Mouse (Mus musculus): ENCODE data around the gene Eno4. TPM values are rescaled to one million over a fixed set of nuclear protein-coding genes. Genes with fewer than 3 reads are reported as not detected.
A peak's percentile ranks its signal among the peaks of the same experiment; 100 is the strongest.
"Not testable (repeated sequence)": the region's sequence is repeated elsewhere in the genome, so short reads cannot be mapped to it uniquely, and the experiment has no call there.

Eno4 gene
- not detected in 2 replicates for polyA plus RNA-seq (2015; fragmentation: Nextera tagmentation; extraction: Ambion mirVana)

DNA sequence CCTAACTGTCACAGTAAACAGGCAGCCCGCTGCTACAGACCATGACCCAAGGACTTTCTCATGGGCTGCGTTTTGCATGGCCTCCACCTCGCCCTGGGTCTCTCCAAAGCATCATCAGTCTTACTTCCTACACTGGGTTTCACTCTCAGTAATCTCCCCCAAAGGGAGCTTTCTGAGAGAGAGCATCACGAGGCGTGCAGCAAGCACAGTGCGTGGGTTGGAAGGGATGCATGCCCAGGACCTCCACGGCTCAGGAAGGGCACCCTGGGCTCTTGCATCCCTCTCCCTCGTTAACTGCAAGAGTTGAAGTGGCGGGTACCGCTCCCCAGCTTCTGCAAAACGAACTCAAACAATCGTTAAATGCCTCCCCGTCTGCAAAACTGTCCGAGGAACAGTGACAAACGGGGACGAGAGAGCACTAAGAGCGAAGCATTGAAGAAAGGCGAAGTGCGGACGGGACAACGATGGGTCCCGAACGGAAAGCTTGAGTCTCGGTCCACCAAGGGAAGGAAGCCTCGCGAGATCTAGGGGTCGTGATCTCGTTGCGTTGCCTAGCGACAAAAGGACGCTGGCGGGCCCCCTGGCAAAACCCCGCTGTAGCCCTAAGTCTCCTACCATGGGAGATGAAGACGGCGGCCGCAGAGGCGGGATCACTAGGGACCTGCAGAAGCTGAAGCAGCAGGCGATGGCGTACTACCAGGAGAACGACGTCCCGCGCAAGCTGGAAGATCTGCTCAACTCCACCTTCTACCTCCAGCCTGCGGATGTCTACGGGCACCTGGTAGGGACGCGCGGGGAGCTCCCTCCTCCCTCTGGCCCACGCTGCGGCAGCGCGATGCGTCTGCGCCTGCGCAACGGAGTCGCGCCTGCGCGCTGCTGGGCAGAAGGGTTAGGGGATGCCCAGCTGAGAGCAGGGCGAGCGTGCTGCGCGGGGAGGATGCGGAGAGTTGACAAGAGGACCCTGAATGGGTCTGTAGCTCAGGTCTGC is at the start of gene Eno4, which contains the start of gene Hspa12a:
TSS of gene Eno4 (plus strand) at position 585 of the 988 bp plus-strand sequence.
TSS of gene Hspa12a (minus strand) at position 814 of the 988 bp plus-strand sequence.
- Histone ChIP-seq H3K27me3 (peaks cover 7% of the 10 kb centered on the region; the same call in 1 of the 2 replicates), H3K4me1 (replicated peaks) (peaks cover 9% of the 10 kb centered on the region; the same call in 1 of the 2 replicates), H3K27ac (replicated peaks) (no peak within 1 kb of the TSS), H3K4me3 (replicated peaks) (peak within 1 kb of the TSS; percentile 60), H3K9ac (no peak within 1 kb of the TSS), H3K4me2 (peak within 1 kb of the TSS; percentile 78), H3K36me3 (replicated peaks) (no peaks in the 10 kb centered on the region), H3K9me3 (replicated peaks) (no peaks in the 10 kb centered on the region)
- ATAC-seq (ENCODE audit: insufficient read depth) = peak; percentile 87
- under 1% methylated on average over 65 of the region's 65 CpGs for WGBS (ENCODE audit: insufficient replicate concordance)

DNA sequence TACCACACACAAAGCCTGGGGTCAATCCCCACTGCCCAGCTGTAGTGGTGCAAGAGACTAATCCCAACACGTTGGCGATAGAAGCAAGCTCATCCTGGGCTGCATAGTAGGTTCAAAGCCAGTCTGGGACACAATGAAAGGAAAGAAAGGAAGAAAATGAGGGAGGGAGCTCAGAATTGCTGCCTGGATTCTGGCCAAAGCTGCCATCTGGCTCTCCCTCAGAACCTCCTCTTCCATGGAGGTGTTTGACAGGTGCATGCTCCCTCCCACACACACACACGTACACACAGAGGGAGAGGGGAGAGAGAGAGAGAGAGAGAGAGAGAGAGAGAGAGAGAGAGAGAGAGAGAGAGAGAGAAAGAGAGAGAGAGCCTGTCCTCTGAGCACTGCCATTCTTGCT is 47.0 kb upstream of the Eno4 start:
- no peak overlapping the region for H3K4me2 ChIP-seq
- no peak overlapping the region for H3K27ac ChIP-seq (replicated peaks)
- H3K36me3 ChIP-seq (replicated peaks) = no peaks in the 10 kb centered on the region
- no peaks in the 10 kb centered on the region for H3K27me3 ChIP-seq
- ATAC-seq (ENCODE audit: insufficient read depth) = no peak
- H3K4me3 ChIP-seq (replicated peaks) = no peak overlapping the region
- 71% methylated on average over 3 of the region's 3 CpGs for WGBS (ENCODE audit: insufficient replicate concordance)
- no peaks in the 10 kb centered on the region for H3K9me3 ChIP-seq (replicated peaks)
- no peaks in the 10 kb centered on the region for H3K4me1 ChIP-seq (replicated peaks)
- no peak overlapping the region for H3K9ac ChIP-seq

DNA sequence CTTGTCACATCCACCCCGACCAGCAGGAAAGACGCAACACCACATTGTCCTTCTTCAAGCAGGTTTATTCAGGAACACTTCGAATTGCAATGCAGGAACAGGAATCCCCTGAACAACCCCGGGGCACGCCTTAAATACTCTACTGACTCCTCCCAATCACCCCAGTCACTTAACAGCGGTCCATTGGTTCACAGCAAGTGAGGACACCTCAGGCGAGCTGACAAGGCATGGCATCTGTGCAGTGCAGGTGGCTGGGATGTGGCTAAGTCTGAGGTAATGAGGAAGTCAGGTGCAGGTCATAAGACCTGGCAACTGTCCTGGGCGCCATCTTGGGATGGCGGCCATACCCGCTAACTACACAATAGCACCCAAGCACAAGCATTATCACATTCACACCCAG is 42.8 kb upstream of the Eno4 start:
- H3K4me2 ChIP-seq; H3K4me3 ChIP-seq (replicated peaks); H3K27ac ChIP-seq (replicated peaks); H3K36me3 ChIP-seq (replicated peaks); H3K9me3 ChIP-seq (replicated peaks); H3K4me1 ChIP-seq (replicated peaks); H3K9ac ChIP-seq; H3K27me3 ChIP-seq; ATAC-seq (ENCODE audit: insufficient read depth): not testable (repeated sequence)
- WGBS (ENCODE audit: insufficient replicate concordance) = 65% methylated on average over 10 of the region's 10 CpGs

DNA sequence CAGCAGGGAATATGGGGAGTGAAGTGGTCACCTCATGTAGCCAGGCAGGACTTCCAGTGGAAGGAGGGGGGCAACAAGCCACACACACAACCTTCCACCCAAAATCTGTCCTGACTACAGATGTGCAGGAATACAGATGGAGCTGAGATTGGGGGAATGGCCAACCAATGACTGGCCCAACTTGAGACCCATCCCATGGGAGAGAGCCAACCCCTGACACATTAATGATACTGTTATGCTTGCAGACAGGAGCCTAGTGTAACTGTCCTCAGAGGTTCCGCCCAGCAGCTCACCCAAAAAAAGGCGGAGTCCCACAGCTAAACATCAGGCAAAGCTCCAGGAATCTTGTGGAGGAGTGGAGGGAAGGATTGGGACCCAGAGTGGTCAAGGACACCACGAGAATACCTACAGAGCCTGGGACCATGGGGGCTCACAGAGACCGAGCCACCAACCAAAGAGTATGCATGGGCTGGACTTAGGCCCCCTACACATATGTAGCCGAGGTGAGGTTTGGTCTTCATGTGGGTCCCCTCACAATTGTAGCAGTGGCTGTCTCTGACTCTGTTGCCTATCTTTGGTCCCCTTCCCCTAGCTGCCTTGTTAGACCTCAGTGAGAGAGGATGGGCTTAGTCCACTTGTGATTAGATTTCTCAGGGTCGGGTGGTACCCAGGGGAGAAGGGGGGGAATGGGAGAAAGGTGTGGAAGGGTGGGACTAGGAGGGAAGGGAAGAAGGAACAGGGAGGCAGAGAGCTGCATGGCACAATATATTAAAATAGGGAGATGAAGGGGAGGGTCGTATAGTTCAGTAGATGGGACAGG is 39.9 kb upstream of the Eno4 start:
- ATAC-seq (ENCODE audit: insufficient read depth) = no peak
- Histone ChIP-seq H3K4me2 (peak overlapping the region; percentile 36; the same call in 1 of the 2 replicates), H3K4me1 (replicated peaks) (no peaks in the 10 kb centered on the region), H3K36me3 (replicated peaks) (no peaks in the 10 kb centered on the region), H3K27me3 (no peaks in the 10 kb centered on the region), H3K9ac (no peak overlapping the region), H3K9me3 (replicated peaks) (no peaks in the 10 kb centered on the region), H3K4me3 (replicated peaks) (no peak overlapping the region), H3K27ac (replicated peaks) (no peak overlapping the region)
- 40% methylated on average over 7 of the region's 7 CpGs for WGBS (ENCODE audit: insufficient replicate concordance)

DNA sequence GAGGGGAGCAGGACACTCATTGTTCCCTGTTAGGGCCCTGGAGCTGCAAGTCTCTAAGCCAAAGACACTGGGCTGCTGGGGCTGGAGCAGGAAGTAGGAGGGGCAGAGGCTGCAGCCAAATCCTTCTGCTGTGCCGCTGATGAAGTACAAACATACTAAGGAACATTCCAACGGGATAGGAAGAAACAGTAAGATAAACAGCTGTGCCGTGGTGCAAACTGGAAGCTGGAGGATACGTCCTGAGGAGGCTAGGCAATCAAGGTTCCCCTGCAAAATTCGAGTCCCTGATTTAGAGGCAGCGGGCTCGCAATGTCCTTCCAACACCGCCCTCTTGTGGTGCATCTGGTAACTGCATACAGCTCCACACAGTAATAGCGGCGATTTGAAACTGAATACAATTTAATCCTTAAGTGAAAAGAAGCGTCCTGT is 39.3 kb upstream of the Eno4 start:
- Histone ChIP-seq H3K36me3 (replicated peaks) (no peaks in the 10 kb centered on the region), H3K4me3 (replicated peaks) (no peak overlapping the region), H3K4me1 (replicated peaks) (no peaks in the 10 kb centered on the region), H3K9ac (no peak overlapping the region), H3K27ac (replicated peaks) (no peak overlapping the region), H3K4me2 (peak overlapping the region; percentile 36), H3K27me3 (no peaks in the 10 kb centered on the region), H3K9me3 (replicated peaks) (no peaks in the 10 kb centered on the region)
- no peak for ATAC-seq (ENCODE audit: insufficient read depth)
- 1% methylated on average over 11 of the region's 11 CpGs for WGBS (ENCODE audit: insufficient replicate concordance)

DNA sequence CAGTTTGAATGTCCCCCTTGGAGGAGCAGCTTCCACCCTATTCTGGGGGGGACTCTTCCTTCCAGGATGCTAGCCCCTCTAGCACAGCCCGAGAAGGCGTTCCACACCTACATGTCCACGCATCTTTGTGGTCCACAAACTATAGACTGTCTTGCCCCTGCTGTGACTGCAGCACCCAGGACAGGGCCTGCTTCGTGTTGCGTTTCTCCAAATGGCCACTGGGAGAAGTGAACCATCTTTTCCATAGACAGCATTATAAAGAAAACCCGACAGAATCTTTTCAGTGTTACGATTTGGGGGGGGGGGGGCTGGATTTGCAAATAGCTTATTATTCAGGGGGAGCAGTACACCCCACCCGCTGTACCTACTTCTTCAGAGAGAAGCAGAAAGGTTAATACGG is 36.5 kb upstream of the Eno4 start:
- no peaks in the 10 kb centered on the region for H3K36me3 ChIP-seq (replicated peaks)
- no peaks in the 10 kb centered on the region; the same call in 1 of the 2 replicates for H3K4me1 ChIP-seq (replicated peaks)
- H3K27ac ChIP-seq (replicated peaks) = no peak overlapping the region
- ATAC-seq (ENCODE audit: insufficient read depth) = no peak
- no peak overlapping the region for H3K4me3 ChIP-seq (replicated peaks)
- WGBS (ENCODE audit: insufficient replicate concordance) = 49% methylated on average over 9 of the region's 9 CpGs
- no peak overlapping the region for H3K4me2 ChIP-seq
- no peak overlapping the region for H3K9ac ChIP-seq
- H3K27me3 ChIP-seq = no peaks in the 10 kb centered on the region
- H3K9me3 ChIP-seq (replicated peaks) = no peaks in the 10 kb centered on the region

DNA sequence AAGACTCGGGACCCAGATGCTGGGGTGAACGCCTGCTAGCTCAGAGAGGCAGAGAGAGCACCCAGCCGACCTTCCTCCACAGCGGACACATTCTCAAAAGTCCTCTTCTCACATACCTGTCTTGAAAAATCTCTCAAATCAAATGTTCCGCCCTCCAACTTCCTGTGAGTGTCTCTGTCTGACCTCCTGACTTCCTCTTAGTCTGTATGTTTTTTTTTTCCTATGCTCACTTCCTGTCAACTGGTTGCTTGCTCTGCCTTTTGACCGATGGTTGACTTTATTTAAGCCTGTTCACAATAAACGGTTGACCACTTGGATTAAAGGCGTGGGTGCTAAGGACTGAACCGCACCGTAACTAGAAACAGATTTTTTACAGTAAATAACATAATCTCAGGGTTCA is 35.2 kb upstream of the Eno4 start:
- Histone ChIP-seq H3K36me3 (replicated peaks) (no peaks in the 10 kb centered on the region), H3K4me1 (replicated peaks) (no peaks in the 10 kb centered on the region; the same call in 1 of the 2 replicates), H3K4me3 (replicated peaks) (no peak overlapping the region), H3K27me3 (no peaks in the 10 kb centered on the region), H3K9ac (no peak overlapping the region), H3K27ac (replicated peaks) (no peak overlapping the region), H3K4me2 (no peak overlapping the region), H3K9me3 (replicated peaks) (no peaks in the 10 kb centered on the region)
- 42% methylated on average over 10 of the region's 10 CpGs for WGBS (ENCODE audit: insufficient replicate concordance)
- no peak for ATAC-seq (ENCODE audit: insufficient read depth)

DNA sequence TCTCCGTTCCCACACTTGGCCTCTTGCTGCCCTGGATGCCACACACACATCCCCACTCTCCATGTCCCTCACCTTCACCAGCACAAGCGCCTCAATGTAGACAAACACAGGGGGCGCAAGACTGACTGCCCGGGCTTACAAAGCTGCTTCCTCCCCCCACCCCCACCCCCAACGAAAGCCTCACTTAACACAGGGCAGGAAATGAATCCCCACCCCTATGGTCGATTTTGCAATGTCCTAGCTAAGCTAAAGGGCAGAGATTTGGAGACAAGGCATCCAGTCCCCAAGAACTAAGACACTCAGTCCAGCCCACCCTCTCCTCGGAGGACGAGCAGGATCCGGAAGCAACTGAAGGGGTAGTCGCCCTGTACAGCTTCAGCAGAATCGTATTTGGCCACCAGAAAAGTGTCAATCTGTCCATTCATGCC is 32.3 kb upstream of the Eno4 start:
- no peak for ATAC-seq (ENCODE audit: insufficient read depth)
- Histone ChIP-seq H3K36me3 (replicated peaks) (no peaks in the 10 kb centered on the region), H3K4me3 (replicated peaks) (peak overlapping the region; percentile 22)

DNA sequence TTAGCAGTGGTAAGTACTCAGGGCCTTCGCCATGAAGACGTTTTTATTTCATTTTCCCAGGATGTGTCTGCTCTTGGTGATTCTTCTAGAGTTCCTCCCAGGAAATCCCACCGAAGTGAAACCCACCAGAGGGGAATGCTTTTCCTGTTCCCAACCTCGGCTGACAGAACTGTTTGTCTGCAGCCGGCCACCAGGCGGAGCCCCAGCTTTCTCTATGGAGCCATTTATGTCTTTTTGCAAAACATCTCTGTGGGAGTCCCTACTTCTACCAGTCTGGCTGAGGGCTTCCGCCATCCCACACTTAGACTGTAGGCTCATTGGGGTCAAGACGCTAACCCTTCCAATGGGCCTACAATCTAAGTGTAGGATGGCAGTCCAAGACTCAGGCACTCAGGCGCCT is 31.8 kb upstream of the Eno4 start:
- Histone ChIP-seq H3K27ac (replicated peaks) (no peak overlapping the region), H3K4me3 (replicated peaks) (peak overlapping the region; percentile 22), H3K36me3 (replicated peaks) (no peaks in the 10 kb centered on the region), H3K9ac (no peak overlapping the region), H3K4me2 (peak overlapping the region; percentile 48), H3K27me3 (no peaks in the 10 kb centered on the region), H3K9me3 (replicated peaks) (no peaks in the 10 kb centered on the region), H3K4me1 (replicated peaks) (no peaks in the 10 kb centered on the region; the same call in 1 of the 2 replicates)
- ATAC-seq (ENCODE audit: insufficient read depth) = no peak
- 8% methylated on average over 9 of the region's 9 CpGs for WGBS (ENCODE audit: insufficient replicate concordance)

More for the DNA sequence above, 32.3 kb upstream of the Eno4 start:
- Histone ChIP-seq H3K4me1 (replicated peaks) (no peaks in the 10 kb centered on the region; the same call in 1 of the 2 replicates), H3K27ac (replicated peaks) (no peak overlapping the region), H3K4me2 (peak overlapping the region; percentile 48), H3K27me3 (no peaks in the 10 kb centered on the region), H3K9ac (no peak overlapping the region), H3K9me3 (replicated peaks) (no peaks in the 10 kb centered on the region)
- WGBS (ENCODE audit: insufficient replicate concordance) = 3% methylated on average over 11 of the region's 11 CpGs

DNA sequence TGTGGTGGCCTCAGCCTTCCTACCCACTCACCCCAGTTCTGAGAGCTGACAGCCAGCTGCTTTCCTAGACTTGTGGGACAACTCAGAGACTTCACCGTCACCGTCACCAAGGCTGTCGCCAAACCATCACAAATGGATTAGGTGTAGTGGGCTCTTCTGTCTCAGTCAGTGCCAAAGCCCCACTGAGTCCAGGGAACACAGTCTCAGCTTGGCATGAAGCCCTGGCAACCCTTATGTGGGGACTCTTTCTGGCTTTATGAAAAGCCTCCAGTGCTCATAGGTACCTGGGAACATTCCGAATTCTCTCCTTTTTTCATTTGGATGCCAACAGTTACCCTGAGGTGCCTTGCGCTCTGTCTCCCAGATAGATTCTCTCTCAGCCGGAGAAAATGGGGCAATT is 29.9 kb upstream of the Eno4 start:
- WGBS (ENCODE audit: insufficient replicate concordance) = 72% methylated on average over 6 of the region's 6 CpGs
- Histone ChIP-seq H3K4me1 (replicated peaks) (no peaks in the 10 kb centered on the region; the same call in 1 of the 2 replicates), H3K4me2 (no peak overlapping the region), H3K4me3 (replicated peaks) (no peak overlapping the region), H3K9me3 (replicated peaks) (no peaks in the 10 kb centered on the region), H3K27ac (replicated peaks) (no peak overlapping the region), H3K9ac (no peak overlapping the region), H3K27me3 (no peaks in the 10 kb centered on the region), H3K36me3 (replicated peaks) (no peaks in the 10 kb centered on the region)
- ATAC-seq (ENCODE audit: insufficient read depth) = no peak

DNA sequence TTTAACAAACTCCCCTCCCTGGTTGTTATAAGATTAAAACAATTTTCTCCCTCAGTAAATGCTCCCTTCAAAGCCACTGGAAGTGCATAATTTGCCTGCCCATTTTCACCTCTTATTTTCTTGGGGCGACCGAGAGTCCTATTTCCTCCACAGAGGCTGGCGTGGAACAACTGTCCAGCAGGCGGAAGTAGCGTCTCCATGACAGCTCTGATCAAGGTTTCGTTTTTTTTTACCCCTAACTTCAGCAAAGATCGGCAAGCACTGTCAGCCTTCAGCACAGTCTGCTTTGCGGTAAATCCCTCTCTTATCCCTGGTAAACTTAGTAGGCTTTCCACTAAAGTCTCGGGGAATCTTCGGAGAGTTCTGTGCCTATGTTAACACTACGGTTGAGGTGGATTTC is 24.6 kb upstream of the Eno4 start:
- Histone ChIP-seq H3K36me3 (replicated peaks) (no peaks in the 10 kb centered on the region), H3K9me3 (replicated peaks) (no peaks in the 10 kb centered on the region), H3K4me1 (replicated peaks) (no peaks in the 10 kb centered on the region), H3K4me2 (peak overlapping the region; percentile 43), H3K9ac (no peak overlapping the region), H3K4me3 (replicated peaks) (peak overlapping the region; percentile 25), H3K27ac (replicated peaks) (no peak overlapping the region), H3K27me3 (peaks cover 12% of the 10 kb centered on the region; the same call in 1 of the 2 replicates)
- 7% methylated on average over 11 of the region's 11 CpGs for WGBS (ENCODE audit: insufficient replicate concordance)
- no peak for ATAC-seq (ENCODE audit: insufficient read depth)

Data from liver, embryonic 15.5 days (tissue).